Mouse (Mus musculus): ENCODE measurements around the gene Rps8. TPM values are rescaled to one million over a fixed set of nuclear protein-coding genes. Genes with fewer than 3 reads are reported as not detected.

The Rps8 gene
- polyA plus RNA-seq, 1 experiment from 2014 or later: 681 TPM

DNA sequence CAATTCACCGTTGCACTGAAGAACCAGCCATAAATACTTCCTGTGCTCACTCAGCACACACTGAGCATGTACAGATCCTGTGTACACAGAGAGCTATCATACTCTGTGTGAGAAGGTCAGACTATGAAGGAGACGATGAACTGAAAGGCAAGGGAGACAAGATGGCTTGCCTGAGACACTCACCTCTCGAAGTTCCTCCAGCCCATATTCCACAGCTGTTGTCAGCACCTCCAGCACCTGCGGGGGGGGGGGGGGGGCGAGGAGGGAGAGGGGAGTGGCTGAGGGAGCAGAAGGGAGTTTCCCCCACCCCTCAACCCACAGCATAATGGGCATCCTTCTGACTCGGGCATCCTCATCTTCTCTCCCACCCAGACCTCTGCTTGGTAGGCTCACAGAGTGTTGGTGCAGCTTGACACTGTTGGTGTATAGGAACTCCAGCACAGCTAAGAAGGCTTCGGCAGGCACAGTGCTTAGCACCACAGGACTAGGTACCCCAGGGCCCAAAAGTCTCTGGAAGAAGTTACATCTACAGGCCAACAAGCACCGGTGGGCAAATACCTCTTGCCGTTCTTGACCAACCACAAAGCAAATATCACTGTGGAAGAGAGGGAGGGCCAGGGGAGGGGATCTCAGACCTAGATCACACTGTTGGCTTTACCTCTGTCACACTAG, 32.4 kb downstream of the Rps8 start:
- H3K4me2 ChIP-seq (replicated peaks; ENCODE audit: low read depth, low read length): no peak overlapping the region
- no peaks in the 10 kb centered on the region for H3K27me3 ChIP-seq (replicated peaks; ENCODE audit: insufficient read depth, low read length)
- peaks cover 20% of the 10 kb centered on the region for H3K4me1 ChIP-seq (ENCODE audit: insufficient read depth, low read depth, low read length)
- H3K9ac ChIP-seq (replicated peaks; ENCODE audit: low read depth): no peak overlapping the region
- TF ChIP-seq CTCF (IDR thresholded peaks at IDR 0.05) (no peak), EP300 (IDR thresholded peaks at IDR 0.05) (no peak)
- DNase-seq (ENCODE audit: low spot score) (no peak), ATAC-seq (no peak)
- WGBS: 61% methylated on average over 7 of the region's 9 CpGs
- H3K4me3 ChIP-seq (ENCODE audit: low read depth, low read length): no peak overlapping the region
- no peak overlapping the region for H3K27ac ChIP-seq (ENCODE audit: low read length)
- no peaks in the 10 kb centered on the region for H3K36me3 ChIP-seq (ENCODE audit: insufficient read depth, low read length)
- H3K9me3 ChIP-seq (ENCODE audit: low read length): no peaks in the 10 kb centered on the region

DNA sequence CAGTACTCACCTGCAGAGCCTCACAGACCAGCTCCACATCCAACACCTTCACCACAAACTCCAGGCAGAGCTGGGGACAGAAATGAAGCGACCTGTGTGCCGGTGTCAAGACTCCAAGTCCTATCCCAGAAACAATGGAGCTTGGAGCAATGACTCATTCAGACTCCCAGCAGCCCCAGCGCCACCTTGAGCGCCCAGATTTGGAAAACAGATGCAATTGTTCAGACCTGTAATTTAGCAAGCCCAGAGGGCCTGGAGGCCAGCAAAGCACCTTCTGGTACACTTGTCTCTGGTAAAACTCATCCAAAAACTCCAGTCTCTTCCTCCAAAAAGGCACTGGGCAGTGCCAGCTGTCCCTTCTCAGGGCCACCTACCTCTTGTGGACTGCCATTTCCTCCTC, 33.8 kb downstream of the Rps8 start:
- Histone ChIP-seq H3K9me3 (ENCODE audit: low read length) (no peaks in the 10 kb centered on the region), H3K9ac (replicated peaks; ENCODE audit: low read depth) (no peak overlapping the region), H3K36me3 (ENCODE audit: insufficient read depth, low read length) (no peaks in the 10 kb centered on the region), H3K27me3 (replicated peaks; ENCODE audit: insufficient read depth, low read length) (no peaks in the 10 kb centered on the region), H3K27ac (ENCODE audit: low read length) (no peak overlapping the region), H3K4me1 (ENCODE audit: insufficient read depth, low read depth, low read length) (peaks cover 20% of the 10 kb centered on the region), H3K4me2 (replicated peaks; ENCODE audit: low read depth, low read length) (no peak overlapping the region), H3K4me3 (ENCODE audit: low read depth, low read length) (no peak overlapping the region)
- TF ChIP-seq EP300 (IDR thresholded peaks at IDR 0.05) (no peak), CTCF (IDR thresholded peaks at IDR 0.05) (no peak)
- WGBS: 72% methylated on average over 4 of the region's 4 CpGs
- DNase-seq (ENCODE audit: low spot score) (no peak), ATAC-seq (no peak)

DNA sequence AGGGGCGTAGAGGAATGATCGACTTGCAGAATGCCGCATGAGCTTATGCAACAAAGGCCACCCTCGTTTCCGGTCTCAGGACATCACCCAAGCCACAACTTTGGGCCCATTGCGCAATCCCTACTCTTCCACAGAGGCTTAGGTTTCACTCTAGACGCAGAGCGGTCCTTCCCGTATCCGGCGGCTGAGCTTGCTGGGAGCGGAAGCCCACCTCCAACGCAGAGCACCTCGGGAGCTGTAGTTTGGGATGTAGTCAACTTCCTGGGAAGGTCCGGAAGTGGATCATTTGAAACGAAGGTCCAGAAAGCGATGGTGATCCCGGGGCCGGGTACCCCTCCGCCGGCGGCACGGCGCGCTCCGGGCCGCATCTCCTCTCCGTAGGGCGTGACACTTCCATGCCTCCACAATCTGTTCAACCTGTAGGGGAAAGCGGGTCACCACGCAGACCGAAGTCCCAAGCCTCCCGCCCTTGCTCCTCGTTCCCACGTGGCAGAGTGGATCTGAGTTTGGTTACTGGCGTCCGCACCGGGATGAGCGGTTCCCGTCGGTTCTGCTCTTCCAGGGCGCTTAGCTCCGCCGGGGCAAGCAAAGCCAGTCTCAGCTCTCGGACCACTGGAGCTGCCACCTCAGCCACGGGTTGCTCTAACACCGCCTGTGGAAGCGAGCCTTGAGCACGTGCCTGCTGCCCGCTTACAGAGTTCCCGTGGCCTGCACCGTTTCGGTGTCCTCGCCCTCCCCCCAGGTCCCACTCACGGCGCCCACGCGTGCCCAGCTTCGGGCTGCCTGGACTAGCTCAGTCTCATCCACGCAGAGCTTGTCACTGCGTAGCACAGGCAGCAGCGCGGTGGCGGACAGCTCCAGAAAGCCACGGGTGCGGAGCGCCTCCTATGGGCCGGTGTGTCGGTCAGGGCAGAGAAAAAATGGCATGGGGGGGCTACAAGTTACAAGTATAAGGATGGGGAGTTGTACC, 35.3 kb downstream of the Rps8 start:
- Histone ChIP-seq H3K36me3 (ENCODE audit: insufficient read depth, low read length) (no peaks in the 10 kb centered on the region), H3K4me1 (ENCODE audit: insufficient read depth, low read depth, low read length) (peaks cover 13% of the 10 kb centered on the region), H3K9ac (replicated peaks; ENCODE audit: low read depth) (peak overlapping the region; percentile 48), H3K9me3 (ENCODE audit: low read length) (no peaks in the 10 kb centered on the region), H3K4me3 (ENCODE audit: low read depth, low read length) (peak overlapping the region; percentile 66), H3K27me3 (replicated peaks; ENCODE audit: insufficient read depth, low read length) (no peaks in the 10 kb centered on the region), H3K27ac (ENCODE audit: low read length) (peak overlapping the region; percentile 92), H3K4me2 (replicated peaks; ENCODE audit: low read depth, low read length) (peak overlapping the region; percentile 99)
- peak; percentile 97 for TF ChIP-seq CTCF (IDR thresholded peaks at IDR 0.05)
- peak; percentile 95 for TF ChIP-seq EP300 (IDR thresholded peaks at IDR 0.05)
- ATAC-seq (peak; percentile 96), DNase-seq (ENCODE audit: low spot score) (peak; percentile 99)
- WGBS: under 1% methylated on average over 69 of the region's 69 CpGs

DNA sequence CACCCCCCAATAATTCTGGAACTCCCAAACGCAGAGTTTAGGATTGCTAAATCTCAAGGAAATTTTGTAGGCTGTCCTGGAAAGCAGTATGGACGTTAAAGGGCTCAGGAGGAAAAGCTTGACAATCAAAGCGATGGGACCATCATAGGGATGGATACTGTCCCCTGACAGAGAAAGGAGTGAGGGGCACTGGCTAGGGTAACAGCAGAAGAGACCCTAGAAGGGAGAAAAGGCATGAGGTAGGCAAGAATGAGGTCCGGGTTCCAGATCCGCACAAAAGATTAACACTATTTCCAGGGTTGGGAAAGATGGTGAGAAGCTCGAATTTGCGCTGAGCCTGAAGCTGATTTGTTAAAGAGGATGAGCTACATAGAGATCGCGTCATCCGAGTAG, 36.0 kb downstream of the Rps8 start:
- H3K36me3 ChIP-seq (ENCODE audit: insufficient read depth, low read length): no peaks in the 10 kb centered on the region
- H3K27me3 ChIP-seq (replicated peaks; ENCODE audit: insufficient read depth, low read length): no peaks in the 10 kb centered on the region
- no peaks in the 10 kb centered on the region for H3K9me3 ChIP-seq (ENCODE audit: low read length)
- H3K4me1 ChIP-seq (ENCODE audit: insufficient read depth, low read depth, low read length): peaks cover 6% of the 10 kb centered on the region
- WGBS: 3% methylated on average over 10 of the region's 10 CpGs
- peak overlapping the region; percentile 39; the same call in 1 of the 2 replicates for H3K9ac ChIP-seq (replicated peaks; ENCODE audit: low read depth)
- DNase-seq (ENCODE audit: low spot score) (no peak), ATAC-seq (no peak)
- TF ChIP-seq EP300 (IDR thresholded peaks at IDR 0.05): no peak
- TF ChIP-seq CTCF (IDR thresholded peaks at IDR 0.05): no peak
- peak overlapping the region; percentile 99 for H3K4me2 ChIP-seq (replicated peaks; ENCODE audit: low read depth, low read length)
- H3K4me3 ChIP-seq (ENCODE audit: low read depth, low read length): peak overlapping the region; percentile 66
- H3K27ac ChIP-seq (ENCODE audit: low read length): peak overlapping the region; percentile 92

DNA sequence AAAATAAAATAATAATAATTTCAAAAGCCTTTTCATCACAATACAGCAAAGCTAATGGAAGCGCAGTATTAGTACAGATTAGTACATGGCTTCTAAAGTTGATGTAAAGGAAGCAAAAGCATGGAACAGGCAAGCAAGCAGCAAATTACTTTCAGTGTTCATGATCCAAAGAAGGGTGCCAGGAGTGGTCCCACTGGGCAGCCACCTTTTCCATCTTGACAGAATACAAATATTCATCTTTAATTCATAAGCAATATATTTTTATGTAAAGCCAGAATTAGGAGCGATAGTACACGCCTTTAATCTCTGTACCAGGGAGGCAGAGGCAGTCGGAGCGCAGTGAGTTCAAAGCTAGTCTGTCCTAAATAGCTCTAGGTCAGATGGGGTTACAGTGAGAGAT, 36.4 kb downstream of the Rps8 start:
- WGBS: 73% methylated on average over 5 of the region's 5 CpGs
- Histone ChIP-seq H3K27ac (ENCODE audit: low read length) (peak overlapping the region; percentile 92), H3K4me3 (ENCODE audit: low read depth, low read length) (no peak overlapping the region), H3K36me3 (ENCODE audit: insufficient read depth, low read length) (no peaks in the 10 kb centered on the region), H3K9ac (replicated peaks; ENCODE audit: low read depth) (no peak overlapping the region), H3K9me3 (ENCODE audit: low read length) (no peaks in the 10 kb centered on the region), H3K4me1 (ENCODE audit: insufficient read depth, low read depth, low read length) (peaks cover 3% of the 10 kb centered on the region; the same call in 1 of the 2 replicates), H3K4me2 (replicated peaks; ENCODE audit: low read depth, low read length) (peak overlapping the region; percentile 99), H3K27me3 (replicated peaks; ENCODE audit: insufficient read depth, low read length) (no peaks in the 10 kb centered on the region)
- TF ChIP-seq CTCF (IDR thresholded peaks at IDR 0.05) (no peak), EP300 (IDR thresholded peaks at IDR 0.05) (no peak)
- no peak for DNase-seq (ENCODE audit: low spot score)
- no peak for ATAC-seq

DNA sequence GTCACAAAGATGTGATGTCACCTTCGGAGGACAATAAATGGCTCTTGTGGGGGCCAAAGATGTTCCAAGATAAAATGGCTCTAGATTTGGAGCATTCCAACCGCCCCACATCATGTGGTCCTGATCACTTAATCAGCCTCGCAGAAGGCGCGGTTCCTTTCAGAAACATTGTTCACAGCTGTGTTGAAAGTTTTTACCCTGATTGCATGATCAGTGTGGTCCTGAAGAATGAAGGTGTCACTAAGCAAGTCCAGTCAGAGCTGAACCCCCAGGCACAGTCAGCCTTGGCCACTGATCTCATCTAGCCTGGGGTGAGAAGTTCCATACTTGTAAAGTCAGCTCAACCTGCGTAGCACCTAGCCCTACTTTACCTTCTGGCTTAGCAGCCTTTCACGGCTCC, 38.1 kb downstream of the Rps8 start:
- no peak for TF ChIP-seq EP300 (IDR thresholded peaks at IDR 0.05)
- TF ChIP-seq CTCF (IDR thresholded peaks at IDR 0.05): no peak
- Histone ChIP-seq H3K4me3 (ENCODE audit: low read depth, low read length) (no peak overlapping the region), H3K27me3 (replicated peaks; ENCODE audit: insufficient read depth, low read length) (no peaks in the 10 kb centered on the region), H3K4me1 (ENCODE audit: insufficient read depth, low read depth, low read length) (no peaks in the 10 kb centered on the region; the same call in 1 of the 2 replicates), H3K36me3 (ENCODE audit: insufficient read depth, low read length) (no peaks in the 10 kb centered on the region), H3K9me3 (ENCODE audit: low read length) (no peaks in the 10 kb centered on the region), H3K27ac (ENCODE audit: low read length) (no peak overlapping the region), H3K9ac (replicated peaks; ENCODE audit: low read depth) (no peak overlapping the region), H3K4me2 (replicated peaks; ENCODE audit: low read depth, low read length) (no peak overlapping the region)
- ATAC-seq (no peak), DNase-seq (ENCODE audit: low spot score) (no peak)
- 87% methylated on average over 7 of the region's 7 CpGs for WGBS
